Mouse (Mus musculus): ENCODE measurements at regions not wholly inside any gene's neighbourhood (a gene's known extent, or its start where the extent isn't known, plus 50 kb on each side); places are given as distances from the start of the nearest gene placed in this dataset.

DNA sequence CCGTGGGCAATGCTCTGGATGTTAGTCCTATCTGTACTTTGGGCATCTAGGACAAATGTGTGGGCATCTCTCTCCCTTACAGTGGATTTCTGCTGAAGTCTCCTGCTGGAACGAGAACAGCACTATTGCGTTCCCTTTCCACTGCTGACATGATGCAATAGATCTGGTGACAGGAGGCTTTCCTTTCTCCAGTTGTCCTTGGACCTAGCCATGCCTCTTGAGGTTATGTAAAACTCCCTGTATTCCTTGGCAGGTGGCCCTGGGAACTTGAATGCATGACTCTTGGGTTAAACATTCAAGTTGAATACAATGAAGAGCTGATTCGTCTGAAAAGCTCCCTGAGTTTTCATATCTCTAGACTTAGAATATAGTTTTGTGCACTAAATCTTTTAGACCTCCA, 386.1 kb upstream of the A1bg start:
- in situ Hi-C loops (cut with MboI, MseI), result no loop called here

DNA sequence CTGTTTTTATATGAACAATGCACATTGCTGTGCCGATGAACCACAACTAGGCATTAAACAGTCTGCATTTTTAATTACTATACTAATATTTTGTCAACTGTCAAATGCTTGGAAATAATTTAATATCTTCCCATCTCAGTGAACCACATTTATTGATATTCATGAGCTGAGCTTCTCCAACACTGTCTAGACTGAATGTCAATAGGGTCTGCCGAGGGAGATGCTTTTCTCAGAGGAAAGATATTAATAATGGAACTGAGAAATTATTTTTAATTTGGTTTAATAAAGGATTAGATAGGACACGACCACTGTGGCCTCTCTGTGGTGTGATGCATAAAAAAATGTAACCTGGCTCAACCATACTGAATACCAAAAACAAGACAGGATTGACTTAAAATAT, 381.7 kb upstream of the A1bg start:
- in situ Hi-C loops (cut with MboI, MseI), result no loop called here

DNA sequence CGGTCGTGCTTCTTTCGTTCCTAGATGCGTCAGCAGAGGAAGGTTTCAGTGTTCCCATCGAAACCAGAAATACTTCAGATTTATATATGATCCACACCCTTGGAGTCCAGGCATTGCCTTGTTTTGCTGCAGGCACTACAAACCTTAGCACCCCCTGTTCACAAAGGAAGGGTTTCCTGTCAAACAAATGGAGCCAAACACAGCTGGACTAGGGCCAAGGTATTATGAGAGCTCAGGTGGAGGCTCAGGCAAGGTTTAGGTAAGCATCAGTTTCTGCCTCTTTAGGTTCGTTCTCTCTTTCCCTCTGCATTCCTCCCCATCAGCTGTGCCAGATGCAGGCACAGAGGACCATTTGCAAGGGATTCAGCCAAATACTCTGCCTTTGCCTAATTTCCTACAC, 377.0 kb upstream of the A1bg start:
- in situ Hi-C loops (cut with MboI, MseI), result no loop called here

DNA sequence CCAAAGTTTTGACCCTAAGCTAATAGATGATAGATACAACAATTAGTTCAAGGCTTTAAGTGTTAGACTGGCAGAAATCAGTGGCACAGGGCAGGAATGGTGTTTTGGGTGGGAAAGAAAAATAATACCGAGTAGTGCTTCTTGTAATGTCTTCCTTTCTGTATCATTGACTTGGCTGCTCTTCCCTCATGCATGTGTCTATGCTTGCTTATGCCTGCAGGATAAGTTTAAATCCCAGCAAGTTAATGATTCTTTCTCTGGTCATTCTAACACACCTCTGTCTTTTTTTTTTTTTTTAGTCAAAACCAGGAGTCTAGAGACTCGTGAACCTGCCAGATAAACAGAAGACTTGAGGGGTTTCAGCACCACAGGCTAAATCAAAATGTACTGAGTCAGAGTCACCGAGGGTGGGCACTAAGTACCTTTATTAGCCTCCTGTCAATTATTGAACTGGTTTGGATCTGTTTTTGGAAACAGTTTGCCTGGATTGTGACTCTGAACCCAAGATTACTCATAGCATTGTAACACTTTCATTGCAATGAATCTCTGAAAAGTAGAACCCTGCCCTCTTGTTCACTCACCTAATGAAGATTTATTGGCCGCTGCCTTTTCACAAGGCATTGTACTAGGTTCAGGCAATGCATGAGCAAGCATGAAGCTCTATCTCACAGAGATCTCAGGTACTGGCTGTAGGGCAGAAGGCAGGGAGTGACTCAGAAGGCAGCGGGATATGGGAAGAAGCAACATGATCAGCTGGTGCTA, 374.8 kb upstream of the A1bg start:
- in situ Hi-C loops (cut with MboI, MseI), result no loop called here

DNA sequence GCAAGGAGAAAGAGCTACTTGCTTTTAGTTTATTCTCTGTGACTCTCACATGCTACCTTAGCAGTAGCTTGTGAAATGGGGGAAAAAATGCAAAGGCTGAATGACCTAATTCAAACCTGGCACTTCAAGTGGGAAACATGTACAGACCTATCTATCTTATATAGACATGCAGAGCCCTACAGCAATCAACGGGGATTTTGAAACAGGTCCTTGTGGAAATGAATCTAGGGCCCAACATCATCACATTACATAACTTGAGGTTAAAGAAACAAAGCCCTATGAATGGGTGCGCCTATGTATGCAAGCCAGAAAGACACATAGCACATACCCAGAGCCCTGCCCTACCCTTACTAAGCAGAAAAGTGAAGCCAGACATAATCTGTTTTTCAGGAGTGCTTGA, 371.8 kb upstream of the A1bg start:
- in situ Hi-C loops (cut with MboI, MseI), result no loop called here

DNA sequence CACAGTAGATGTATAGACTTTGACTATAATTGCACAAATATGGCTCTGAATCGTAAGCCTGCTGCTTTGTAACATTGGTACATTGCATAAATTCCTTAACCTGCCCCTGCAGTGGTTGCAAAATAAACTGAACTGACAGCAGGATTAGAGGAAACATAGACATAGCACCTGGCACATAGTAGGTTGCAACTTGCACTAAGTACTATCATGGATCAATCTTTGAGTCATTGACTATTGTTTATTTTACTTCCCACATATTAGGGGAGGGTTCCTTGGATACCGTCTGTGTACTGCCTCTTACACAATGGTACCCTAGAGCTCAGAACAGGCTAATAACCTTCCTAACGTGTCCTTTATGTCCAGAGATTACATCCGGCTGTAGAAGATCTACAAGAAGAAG, 371.3 kb upstream of the A1bg start:
- in situ Hi-C loops (cut with MboI, MseI), result no loop called here

DNA sequence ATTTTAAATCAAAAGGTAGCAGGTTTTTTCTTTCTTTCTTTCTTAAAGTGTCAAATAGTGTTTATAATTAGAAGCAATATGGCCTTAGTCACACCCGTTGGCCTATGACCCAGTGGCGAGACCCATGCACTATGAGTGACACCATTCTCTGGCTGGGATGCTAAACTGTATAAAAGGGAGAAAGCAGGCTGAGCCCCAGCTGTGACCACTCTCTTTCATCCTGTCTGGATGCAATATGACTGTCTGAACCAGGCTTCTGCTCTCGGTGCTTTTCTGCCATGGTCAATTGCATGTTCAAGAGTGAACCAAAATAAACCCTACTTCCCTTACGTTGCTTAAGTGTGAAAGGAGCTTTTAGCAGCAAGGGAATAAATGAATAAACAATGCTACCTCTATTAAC, 346.0 kb upstream of the A1bg start:
- in situ Hi-C loops (cut with MboI, MseI), result no loop called here

DNA sequence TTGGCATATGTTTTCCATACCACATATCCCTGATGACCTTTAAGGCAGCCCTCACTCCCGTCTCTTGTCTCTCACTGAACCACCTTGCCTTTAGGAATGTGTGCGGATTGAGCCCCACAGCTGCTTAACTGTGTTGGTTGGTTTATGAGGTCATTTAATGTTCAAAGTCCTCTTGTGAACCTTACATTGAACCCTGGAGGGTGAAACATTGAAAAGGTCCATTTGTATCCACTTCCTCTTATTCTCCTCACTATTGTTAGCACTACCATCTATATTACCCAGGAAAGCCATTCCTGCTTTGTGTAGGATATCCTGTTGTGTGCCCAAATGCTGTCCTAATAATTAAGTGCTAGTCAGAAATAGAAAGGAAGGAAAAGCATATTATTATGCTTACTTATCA, 336.2 kb upstream of the A1bg start:
- in situ Hi-C loops (cut with MboI, MseI), result no loop called here

DNA sequence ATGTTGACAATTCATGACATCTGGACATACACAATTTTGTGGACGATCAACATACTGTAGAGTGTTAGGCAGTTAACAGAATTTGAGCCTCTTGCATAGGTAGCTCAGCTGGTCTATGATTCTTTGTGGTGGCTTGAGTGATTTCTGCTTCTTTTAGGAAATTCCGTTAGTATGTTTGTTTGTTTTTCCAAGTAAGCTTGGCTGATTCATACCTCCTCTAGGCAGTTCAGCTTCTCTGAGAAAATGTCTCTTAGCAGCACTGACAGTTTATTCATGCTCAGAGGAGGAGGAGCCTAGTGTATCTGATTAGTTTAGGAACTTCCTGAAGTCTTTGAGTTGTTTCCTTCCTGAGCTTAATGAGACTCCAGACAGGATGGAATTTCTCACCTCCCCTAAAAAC, 321.7 kb upstream of the A1bg start:
- in situ Hi-C loops (cut with MboI, MseI), result no loop called here

DNA sequence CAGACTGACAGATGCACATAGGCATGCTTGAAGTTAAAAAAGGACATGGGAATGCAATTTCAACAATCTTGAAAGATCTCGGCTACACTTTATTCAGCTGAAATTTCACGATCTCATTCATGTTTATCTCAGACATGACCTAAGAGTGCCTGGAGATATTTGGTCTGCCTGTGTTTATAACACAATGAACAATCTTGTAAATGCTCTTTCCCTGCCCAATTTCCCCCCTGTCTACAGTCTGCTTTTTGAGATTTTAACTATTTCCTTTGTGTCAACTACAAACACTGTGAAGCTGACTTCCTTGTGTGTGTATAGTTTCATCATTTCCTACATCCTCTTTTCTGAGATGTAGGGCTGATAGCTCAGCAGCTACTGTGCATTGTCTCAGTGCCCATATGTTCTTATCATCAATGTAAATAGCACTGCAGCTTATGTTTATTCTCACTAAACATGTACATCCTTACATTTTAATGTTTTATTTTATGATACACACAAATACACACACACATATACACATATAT, 319.4 kb upstream of the A1bg start:
- in situ Hi-C loops (cut with MboI, MseI), result no loop called here

DNA sequence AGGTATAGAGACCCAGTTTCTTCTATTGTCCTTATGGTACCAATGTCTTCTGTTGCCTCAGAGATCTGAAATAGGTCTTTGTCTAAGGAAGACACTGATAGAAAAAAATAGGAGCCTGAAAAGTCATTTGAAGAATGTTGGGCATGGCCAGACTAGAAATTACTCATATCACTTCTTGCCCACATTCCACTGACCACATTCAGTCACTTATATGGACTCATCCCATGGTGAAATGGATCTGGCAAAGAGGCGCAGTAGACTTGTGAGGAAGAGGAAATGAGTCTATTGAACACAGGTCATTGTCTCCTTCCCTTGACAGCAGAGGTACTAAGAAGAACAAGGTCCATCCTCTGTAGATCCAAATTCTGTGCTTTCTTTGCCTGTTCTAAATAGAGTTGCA, 318.9 kb upstream of the A1bg start:
- in situ Hi-C loops (cut with MboI, MseI), result no loop called here

DNA sequence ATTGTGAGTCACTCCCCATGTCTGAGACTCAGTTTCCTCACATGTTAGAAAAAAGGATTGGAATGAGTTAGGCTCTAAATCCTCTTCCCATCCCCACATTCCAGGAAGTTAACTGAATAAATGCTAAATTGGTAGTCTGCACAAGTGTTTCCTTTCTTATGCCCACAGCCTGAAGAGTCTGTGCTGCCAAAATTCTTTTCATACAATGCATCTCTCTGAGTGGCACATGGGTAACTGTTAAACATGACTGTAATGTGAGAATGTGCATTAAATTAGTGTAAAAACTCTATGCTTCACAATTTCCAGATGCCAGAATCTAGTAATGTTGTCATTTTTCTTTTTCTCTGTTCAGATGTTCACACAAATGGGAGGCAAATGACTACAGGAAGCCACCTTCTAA, 317.5 kb upstream of the A1bg start:
- in situ Hi-C loops (cut with MboI, MseI), result no loop called here

DNA sequence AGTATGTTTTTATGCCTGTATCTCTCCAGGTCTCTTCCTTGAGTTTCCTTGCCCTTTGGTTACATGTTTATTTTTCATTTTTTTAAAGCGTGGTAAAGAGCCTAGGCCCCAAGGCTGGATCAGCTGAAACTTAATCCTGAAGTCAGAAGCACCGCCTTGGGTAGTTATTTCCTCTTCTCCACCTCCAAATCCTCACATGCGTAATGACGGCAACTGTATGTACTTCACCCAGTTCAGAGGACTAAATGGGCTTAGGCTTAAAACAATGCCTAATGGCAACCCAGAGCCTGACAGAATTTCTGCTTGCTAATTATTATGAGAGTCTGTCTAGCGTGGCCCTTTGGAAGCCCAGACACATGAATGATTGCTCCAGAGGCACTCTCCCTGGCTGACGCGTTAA, 316.6 kb upstream of the A1bg start:
- in situ Hi-C loops (cut with MboI, MseI), result no loop called here

DNA sequence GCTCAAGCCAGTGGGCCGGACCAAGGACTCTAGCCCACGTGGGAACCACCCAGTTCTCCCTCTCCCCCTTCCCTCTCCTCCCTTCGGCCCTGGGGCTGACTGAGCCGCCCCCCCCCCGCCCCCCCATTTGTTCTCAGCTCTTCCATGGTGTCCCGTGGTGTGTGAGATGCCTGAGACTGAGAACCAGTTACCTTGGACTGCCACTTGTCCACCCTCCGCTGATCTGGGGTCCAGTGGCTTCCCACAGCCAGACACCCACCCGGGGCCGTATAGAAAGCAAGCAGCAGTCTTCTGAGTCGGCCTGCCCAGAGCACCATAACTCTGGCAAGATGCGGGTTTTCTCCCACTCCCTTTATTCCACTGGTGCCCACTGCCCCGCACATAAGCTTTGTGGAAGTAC, 316.2 kb upstream of the A1bg start:
- in situ Hi-C loops (cut with MboI, MseI), result no loop called here

DNA sequence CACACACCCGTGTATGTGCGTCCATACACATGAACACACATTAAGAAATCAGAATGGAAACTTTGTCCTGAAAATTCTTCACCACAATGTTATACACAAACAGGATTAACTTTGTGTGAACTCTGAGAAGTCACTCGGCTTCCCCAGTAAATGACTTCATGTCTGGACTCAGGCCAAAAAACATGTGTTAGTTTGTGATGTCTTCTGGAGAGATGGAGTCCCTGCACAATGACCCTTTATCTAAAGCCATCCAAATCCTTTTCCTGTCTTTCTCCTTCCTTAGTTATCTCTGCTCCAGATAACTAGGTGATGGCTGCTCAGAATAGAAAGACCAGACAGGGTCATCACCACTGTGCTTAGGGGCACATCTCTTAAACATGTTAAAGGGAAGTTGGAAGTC, 306.8 kb upstream of the A1bg start:
- in situ Hi-C loops (cut with MboI, MseI), result no loop called here

DNA sequence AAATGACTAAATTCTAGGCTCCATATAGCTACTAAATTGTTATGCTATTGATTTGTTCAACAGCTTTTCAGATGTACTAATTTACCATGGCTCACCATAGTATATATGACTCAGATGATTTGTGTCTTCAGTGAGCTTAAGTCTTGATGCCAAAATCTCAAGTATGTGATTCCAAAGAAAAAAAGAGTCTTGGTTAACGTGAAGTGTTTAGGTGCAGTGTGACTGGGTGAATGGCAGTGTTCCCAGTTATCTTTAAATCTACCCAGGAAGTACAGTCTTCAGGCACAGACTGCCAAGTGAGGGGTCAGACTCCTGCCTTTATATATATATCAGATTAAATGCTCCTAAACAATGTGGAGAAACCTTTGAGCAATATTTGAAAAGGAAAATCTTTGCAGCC, 300.1 kb upstream of the A1bg start:
- in situ Hi-C loops (cut with MboI, MseI), result no loop called here

DNA sequence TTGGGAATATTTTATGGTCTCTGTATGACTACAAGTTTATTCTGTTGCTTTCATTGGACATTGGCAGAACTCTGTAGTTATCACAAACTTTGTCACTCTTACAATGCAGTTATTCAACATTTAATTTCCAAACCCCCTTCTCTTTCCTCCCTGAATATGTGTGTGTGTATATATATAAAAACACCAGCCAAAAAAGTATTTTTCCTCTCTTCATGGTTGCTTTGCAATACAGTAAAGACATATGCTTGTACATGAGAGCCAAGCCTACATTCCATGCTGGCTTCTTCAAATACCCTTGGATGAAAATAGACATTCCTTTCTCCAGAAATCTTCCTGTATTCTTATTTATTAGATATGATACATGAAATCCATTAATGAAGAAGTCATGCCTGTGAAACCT, 287.3 kb upstream of the A1bg start:
- in situ Hi-C loops (cut with MboI, MseI), result no loop called here

DNA sequence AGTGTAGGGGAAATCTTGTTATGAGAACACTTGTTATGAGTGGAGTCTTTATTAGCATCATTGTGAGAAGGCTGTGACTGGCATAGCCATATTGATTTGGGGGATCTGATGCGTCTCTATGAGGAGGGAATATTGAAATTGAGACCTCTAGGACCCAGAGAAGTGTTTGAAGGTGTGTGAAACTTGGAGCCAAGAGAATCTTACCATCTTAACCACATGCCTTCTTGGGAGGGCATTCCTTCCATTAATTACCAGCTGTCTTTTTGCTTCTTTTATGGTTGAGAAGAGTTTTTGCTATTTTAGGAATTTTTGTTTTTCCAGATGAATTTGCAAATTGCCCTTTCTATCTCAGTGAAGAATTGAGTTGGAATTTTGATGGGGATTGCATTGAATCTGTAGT, 267.2 kb upstream of the A1bg start:
- in situ Hi-C loops (cut with MboI, MseI), result no loop called here

DNA sequence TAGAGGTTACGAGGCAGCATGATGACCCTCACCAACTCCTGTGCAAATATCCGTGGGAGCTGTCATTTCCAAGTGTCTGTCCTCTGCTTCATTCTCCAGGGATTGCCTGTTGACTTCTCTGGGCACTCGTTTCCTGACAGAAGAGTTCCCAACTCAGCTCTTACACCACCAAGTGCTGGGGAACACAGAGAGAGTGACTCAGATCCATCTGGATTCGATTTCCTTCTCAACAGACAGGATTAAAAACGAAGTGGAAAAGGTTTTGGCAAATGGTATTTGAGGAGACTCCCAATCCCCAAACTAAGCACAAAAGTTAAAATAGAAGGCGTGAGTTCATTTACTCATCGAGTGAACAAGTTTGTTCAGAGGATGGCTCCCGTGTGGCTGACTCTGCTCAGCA, 266.7 kb upstream of the A1bg start:
- in situ Hi-C loops (cut with MboI, MseI), result no loop called here

DNA sequence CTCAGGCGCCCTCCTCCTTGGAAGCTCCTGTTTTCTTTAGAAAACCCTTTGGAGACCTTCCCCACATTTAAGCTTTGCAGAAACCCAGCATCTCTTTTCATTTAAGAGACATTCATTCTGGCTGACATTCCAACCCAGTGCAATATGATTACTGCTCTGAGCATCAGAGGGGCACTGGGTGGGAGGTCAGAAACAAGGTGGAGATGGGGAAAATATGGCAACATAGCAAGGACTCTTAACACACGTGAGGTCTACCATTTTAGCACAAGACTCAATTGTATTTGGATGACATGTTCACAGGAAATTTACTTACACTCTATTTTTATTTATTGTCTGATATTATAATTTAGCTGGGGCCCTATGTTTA, 261.8 kb upstream of the A1bg start:
- in situ Hi-C loops (cut with MboI, MseI), result no loop called here

DNA sequence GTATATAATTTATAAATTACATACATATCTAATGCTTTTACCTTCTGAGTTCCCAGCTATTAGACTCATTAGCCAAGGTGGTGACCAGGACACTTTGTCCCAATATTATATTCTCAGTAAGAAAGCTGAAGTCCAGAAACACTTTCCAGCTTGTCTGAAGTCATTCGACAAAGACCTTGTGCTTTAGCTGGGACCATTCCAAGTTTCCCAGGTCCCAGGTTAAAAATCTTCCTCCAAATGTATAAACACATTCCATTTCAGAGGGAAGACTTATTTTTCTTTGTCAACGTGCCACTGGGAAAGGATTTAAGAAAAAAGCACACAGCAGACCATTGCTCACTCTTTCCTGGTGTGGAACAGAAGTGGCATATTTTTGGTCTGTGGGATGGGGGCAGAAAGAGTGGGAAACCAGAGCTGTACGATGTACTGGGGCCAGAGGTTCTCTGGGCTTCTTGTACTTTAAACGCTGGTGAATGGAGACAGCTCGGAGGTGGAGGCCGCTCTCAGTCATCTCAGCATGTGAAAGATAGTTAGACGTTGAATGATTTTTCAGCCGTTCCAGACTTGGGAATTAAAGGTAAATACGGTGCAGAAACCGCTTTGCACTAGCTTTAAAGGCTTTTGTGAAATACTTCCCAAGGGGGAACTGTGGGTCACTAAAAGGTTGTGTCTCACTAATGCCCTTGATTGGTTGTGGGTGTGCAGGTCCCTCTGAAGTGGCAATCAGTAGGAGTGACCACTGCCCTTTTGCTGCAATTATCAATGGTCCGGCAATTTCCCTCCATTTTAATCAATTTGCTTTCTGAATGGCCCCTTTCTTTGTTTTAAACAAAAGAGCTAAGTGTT, 261.2 kb upstream of the A1bg start:
- in situ Hi-C loops (cut with MboI, MseI), result no loop called here

DNA sequence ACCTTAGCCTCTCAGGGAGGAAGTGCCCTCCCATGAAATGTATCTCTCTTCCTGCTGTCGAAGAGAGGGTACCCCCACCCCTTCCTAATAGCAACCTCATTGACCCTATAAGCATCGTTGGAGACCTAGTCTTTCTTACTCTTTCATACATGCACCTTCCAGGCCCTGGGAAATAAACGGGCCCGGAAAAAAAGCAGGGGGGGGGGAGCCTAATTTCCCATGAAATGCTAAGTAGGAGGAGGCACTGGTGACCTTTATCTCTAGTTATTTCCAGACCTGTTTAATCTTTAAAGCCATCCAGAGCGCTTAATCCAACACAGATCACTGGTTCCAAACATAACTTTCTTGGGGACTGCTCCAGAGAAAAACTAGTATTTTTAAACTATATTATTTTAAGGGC, 260.5 kb upstream of the A1bg start:
- in situ Hi-C loops (cut with MboI, MseI), result no loop called here

DNA sequence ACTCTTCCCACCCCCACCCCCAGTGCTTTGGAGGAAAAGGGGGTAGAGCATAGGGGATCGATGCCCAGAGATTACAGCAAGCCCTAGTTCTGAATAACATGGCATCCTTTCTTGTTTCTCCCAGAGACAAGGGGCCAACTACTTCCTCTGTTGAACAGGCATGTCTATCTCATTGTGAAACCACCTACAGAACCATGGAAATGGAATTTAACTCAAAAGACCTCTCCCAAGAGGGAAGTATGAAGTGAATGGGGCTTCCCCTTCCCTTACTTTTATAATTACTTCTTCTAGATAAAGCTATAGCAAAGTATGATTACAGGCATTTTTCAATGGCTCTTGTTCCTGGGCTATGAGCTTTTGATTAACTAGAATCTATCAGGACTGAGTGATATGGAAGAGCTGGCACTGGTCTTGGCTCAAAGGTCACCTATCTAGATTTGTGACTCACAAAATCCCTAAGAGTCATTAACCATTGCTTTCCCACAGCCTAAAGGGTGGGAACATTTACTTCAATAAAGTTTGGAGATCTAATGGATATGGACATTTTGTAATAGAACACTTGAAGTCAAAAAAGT, 246.1 kb upstream of the A1bg start:
- in situ Hi-C loops (cut with MboI, MseI), result no loop called here
